Mouse (Mus musculus) layer of hippocampus, postnatal 36 days (tissue): ENCODE results near the gene Amh. TPM values are rescaled to one million over a fixed set of nuclear protein-coding genes. Genes with fewer than 3 reads are reported as not detected.
A peak's percentile ranks its signal among the peaks of the same experiment; 100 is the strongest.

Experiments used
- DNase-seq, 2 experiments: peaks; one replicate each; pipeline ENCODE4 v3.0.0; 2022
- total RNA-seq, 2 experiments: library from RNA; stranded (reverse); gene quantifications; 2 replicates each; pipeline ENCODE4 v1.2.3; 2021

The Amh gene
- total RNA-seq, 2 experiments from 2014 or later: 3.9 to 4.2 TPM

GRCm38 (mm10) chr10:80787517-80787916, 17.5 kb upstream of the Amh start:
- no peak for DNase-seq

- DNase-seq: no peak
Observed at GRCm38 (mm10) chr10:80790761-80791404, 14.2 kb upstream of the Amh start.

- DNase-seq: no peak
Observed at GRCm38 (mm10) chr10:80791476-80792174, 13.4 kb upstream of the Amh start.

- DNase-seq: no peak
Observed at GRCm38 (mm10) chr10:80792175-80793032, 12.6 kb upstream of the Amh start.

GRCm38 (mm10) chr10:80793033-80793784, 11.8 kb upstream of the Amh start:
- no peak for DNase-seq

- no peak for DNase-seq
Observed at GRCm38 (mm10) chr10:80793803-80794202, 11.2 kb upstream of the Amh start.

GRCm38 (mm10) chr10:80794750-80795149, 10.3 kb upstream of the Amh start:
- DNase-seq: no peak

- DNase-seq: no peak
Observed at GRCm38 (mm10) chr10:80796307-80796848, 8.7 kb upstream of the Amh start.

GRCm38 (mm10) chr10:80797186-80798149, 7.6 kb upstream of the Amh start:
- DNase-seq: no peak

- DNase-seq: peak; percentile 95 to 97
Observed at GRCm38 (mm10) chr10:80798150-80799006, 6.7 kb upstream of the Amh start, which contains the start of the genes Sf3a2 and Plekhj1. Gene Sf3a2 (plus strand): TSS chr10:80798198. Gene Plekhj1 (minus strand): TSS chr10:80798626.

GRCm38 (mm10) chr10:80799070-80799566, 5.9 kb upstream of the Amh start:
- no peak for DNase-seq

GRCm38 (mm10) chr10:80802204-80802912, 2.7 kb upstream of the Amh start:
- DNase-seq: no peak

- no peak for DNase-seq
Observed at GRCm38 (mm10) chr10:80802996-80803395, 2.0 kb upstream of the Amh start.

- DNase-seq: no peak
Observed at GRCm38 (mm10) chr10:80804340-80804739, 703 bp upstream of the Amh start.

- no peak for DNase-seq
Observed at GRCm38 (mm10) chr10:80805322-80805721, 279 bp downstream of the Amh start.

- DNase-seq: peak; percentile 73 to 75
Observed at GRCm38 (mm10) chr10:80805925-80806324, 882 bp downstream of the Amh start.

GRCm38 (mm10) chr10:80806341-80807056, 1.5 kb downstream of the Amh start:
- DNase-seq: no peak

GRCm38 (mm10) chr10:80807057-80807627, 2.1 kb downstream of the Amh start:
- DNase-seq: peak; percentile 87 to 89
